Mouse (Mus musculus) C2C12 (cell line): ENCODE data around the gene Fer.

Source experiments
- CTCF ChIP-seq: IDR thresholded peaks from one replicate; pipeline ENCODE4 v1.5.1; 2011; ENCODE audit not compliant: control insufficient read depth, insufficient read depth, insufficient read length
- MAX ChIP-seq: IDR thresholded peaks from one replicate; pipeline ENCODE4 v1.6.1; 2011; ENCODE audit warnings: mild to moderate bottlenecking, control low read depth
- MYOD1 ChIP-seq: IDR thresholded peaks from one replicate; pipeline ENCODE4 v1.6.1; 2011; ENCODE audit warnings: low read depth; ENCODE audit not compliant: control insufficient read depth, insufficient read length

DNA sequence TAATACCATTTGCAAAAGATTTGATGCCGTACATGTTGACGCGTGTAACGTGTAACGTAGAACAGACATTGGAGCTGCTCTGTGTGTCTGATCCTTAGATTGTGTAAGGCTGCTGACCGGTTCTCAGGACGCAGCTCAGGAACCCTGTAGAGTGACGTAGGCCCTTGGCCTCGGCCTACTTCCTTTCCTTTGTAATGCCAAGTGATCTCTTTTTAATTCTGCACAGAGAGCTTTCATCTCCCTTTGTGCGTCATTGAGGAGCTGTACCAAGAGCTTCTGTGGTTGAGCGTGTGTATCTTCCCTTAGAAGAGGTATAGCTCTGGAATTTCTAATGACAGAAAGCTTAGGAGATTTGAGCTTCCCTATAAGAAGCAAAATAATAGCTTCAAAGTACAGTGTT, 190.8 kb downstream of the Fer start:
- TF ChIP-seq CTCF (no peak), MYOD1 (no peak), MAX (no peak)
